Comparison of ENCODE assay signal across 11 mouse cellular contexts in genomic region chr7:112841484-112841883, GRCm38 (mm10).
DNase-seq lines count a peak whose midpoint lies in the region; ATAC-seq and TF ChIP-seq lines count a peak whose summit lies in the region.
"Had no signal": no experiment of that assay in that cellular context is flagged by ENCODE, and none has a peak within 500 bp of the region (broad histone marks: within the 10 kb centered on the region; RNA-seq: fewer than 3 reads in every experiment).

No protein-coding gene starts in this region.

- no peak for DNase-seq in heart, adult 9 months (ENCODE audit: low spot score in 2 of 2)
- DNase-seq in cerebellum, adult 18-20 months = no peak
- no peak for DNase-seq in urinary bladder, postnatal 10 days (ENCODE audit: low spot score)
- DNase-seq in layer of hippocampus, postnatal 14 days (ENCODE audit: low spot score in 2 of 2) = no peak
- DNase-seq: cerebellum, adult 11-12 months; kidney, adult 11 months had no signal

- no peaks in the 10 kb centered on the region for H3K27me3 ChIP-seq in heart, embryonic 11.5 days (ENCODE audit: control insufficient read depth, insufficient read depth, low read length)
- no peaks in the 10 kb centered on the region for H3K27me3 ChIP-seq in E14TG2a.4 (ENCODE audit: insufficient read depth, low read length)
- H3K27me3 ChIP-seq in forebrain, embryonic 15.5 days = no peaks in the 10 kb centered on the region
- no peaks in the 10 kb centered on the region for H3K27me3 ChIP-seq in limb, embryonic 15.5 days

- 35% methylated on average over 8 of the region's 8 CpGs for WGBS in heart, embryonic 11.5 days (ENCODE audit: insufficient replicate concordance)
- WGBS in forebrain, embryonic 15.5 days = 4% methylated on average over 8 of the region's 8 CpGs
- 37% methylated on average over 8 of the region's 8 CpGs for WGBS in limb, embryonic 15.5 days

- peaks cover 4% of the 10 kb centered on the region; the same call in 1 of the 2 replicates for H3K36me3 ChIP-seq in heart, embryonic 11.5 days (ENCODE audit: control insufficient read depth, insufficient read depth, low read length)
- H3K36me3 ChIP-seq in E14TG2a.4 (ENCODE audit: insufficient read depth, low read length) = peaks cover 47% of the 10 kb centered on the region
- no peaks in the 10 kb centered on the region; the same call in 1 of the 2 replicates for H3K36me3 ChIP-seq in forebrain, embryonic 15.5 days
- peaks cover 4% of the 10 kb centered on the region; the same call in 1 of the 2 replicates for H3K36me3 ChIP-seq in limb, embryonic 15.5 days

- no peak for TF ChIP-seq CTCF in E14TG2a.4 (conservative IDR thresholded peaks at IDR 0.05; ENCODE audit: low read length)

- no peak overlapping the region for H3K9ac ChIP-seq in heart, embryonic 11.5 days (ENCODE audit: low read depth, low read length)
- H3K9ac ChIP-seq in forebrain, embryonic 15.5 days (replicated peaks) = no peak overlapping the region
- H3K9ac ChIP-seq in limb, embryonic 15.5 days = no peak overlapping the region

- no peak overlapping the region for H3K4me3 ChIP-seq in heart, embryonic 11.5 days (ENCODE audit: low read depth, low read length)
- peak overlapping the region; percentile 35 for H3K4me3 ChIP-seq in E14TG2a.4 (replicated peaks; ENCODE audit: low read length)
- H3K4me3 ChIP-seq in forebrain, embryonic 15.5 days = peak overlapping the region; percentile 35
- H3K4me3 ChIP-seq in limb, embryonic 15.5 days = peak overlapping the region; percentile 14; the same call in 1 of the 2 replicates

- peak overlapping the region; percentile 24; the same call in 1 of the 2 replicates for H3K4me2 ChIP-seq in heart, embryonic 11.5 days
- peak overlapping the region; percentile 48 for H3K4me2 ChIP-seq in forebrain, embryonic 15.5 days (replicated peaks)
- H3K4me2 ChIP-seq in limb, embryonic 15.5 days = peak overlapping the region; percentile 31; the same call in 1 of the 2 replicates

- H3K9me3 ChIP-seq in heart, embryonic 11.5 days (replicated peaks; ENCODE audit: control insufficient read depth, low read length) = no peaks in the 10 kb centered on the region
- H3K9me3 ChIP-seq in E14TG2a.4 (ENCODE audit: low read length) = no peaks in the 10 kb centered on the region
- H3K9me3 ChIP-seq in forebrain, embryonic 15.5 days = no peaks in the 10 kb centered on the region; the same call in 1 of the 2 replicates
- no peaks in the 10 kb centered on the region for H3K9me3 ChIP-seq in limb, embryonic 15.5 days

- ATAC-seq in heart, embryonic 11.5 days (replicated peaks; ENCODE audit: insufficient number of reproducible peaks, low FRiP score, low TSS enrichment) = no peak
- peak; percentile 46; the same call in 1 of the 2 replicates for ATAC-seq in forebrain, embryonic 15.5 days (replicated peaks)
- no peak for ATAC-seq in limb, embryonic 15.5 days (ENCODE audit: insufficient number of reproducible peaks, low FRiP score, low TSS enrichment, low read depth)

- H3K27ac ChIP-seq in heart, embryonic 11.5 days (ENCODE audit: low read depth, low read length) = no peak overlapping the region; the same call in 1 of the 2 replicates
- H3K27ac ChIP-seq in forebrain, embryonic 15.5 days (replicated peaks) = peak overlapping the region; percentile 89
- no peak overlapping the region for H3K27ac ChIP-seq in limb, embryonic 15.5 days
- H3K27ac ChIP-seq: macrophage had no signal

- H3K4me1 ChIP-seq in heart, embryonic 11.5 days (ENCODE audit: control insufficient read depth, insufficient read depth, low read length) = peaks cover 10% of the 10 kb centered on the region; the same call in 1 of the 2 replicates
- H3K4me1 ChIP-seq in E14TG2a.4 (replicated peaks; ENCODE audit: low read depth, low read length) = peaks cover 58% of the 10 kb centered on the region
- peaks cover 34% of the 10 kb centered on the region for H3K4me1 ChIP-seq in forebrain, embryonic 15.5 days
- peaks cover 12% of the 10 kb centered on the region for H3K4me1 ChIP-seq in limb, embryonic 15.5 days
